Mouse (Mus musculus): ENCODE data around the gene Hspb11.

Hspb11 gene

GRCm38 (mm10) chr4:107318646-107319045 is 65.3 kb downstream of the Hspb11 start:
- no peak for DNase-seq

DNA sequence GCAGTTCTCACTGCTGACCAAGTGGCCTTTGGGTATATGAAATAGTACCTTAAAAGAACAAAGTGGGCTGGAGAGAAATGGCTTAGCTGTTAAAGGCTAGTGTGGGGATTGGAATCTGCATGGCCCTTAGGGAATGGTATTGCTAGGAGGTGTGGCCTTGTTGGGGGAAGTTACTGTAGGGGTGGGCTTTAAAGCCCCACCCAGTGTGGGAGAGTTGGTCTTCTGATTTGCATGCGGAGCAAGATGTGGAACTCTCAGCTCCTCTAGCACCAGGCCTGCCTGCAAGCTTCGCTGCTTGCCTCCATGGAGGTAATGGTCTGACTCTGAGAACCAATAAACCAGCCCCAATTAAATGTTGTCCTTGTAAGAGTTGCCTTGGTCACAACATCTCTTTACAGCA is 67.6 kb downstream of the Hspb11 start:
- DNase-seq = no peak

GRCm38 (mm10) chr4:107323113-107323512 is 69.7 kb downstream of the Hspb11 start:
- no peak for DNase-seq

GRCm38 (mm10) chr4:107328530-107328929 is 75.1 kb downstream of the Hspb11 start:
- no peak for DNase-seq

Data from kidney, adult 9 months (tissue).